Mouse (Mus musculus) forebrain, embryonic 13.5 days (tissue): ENCODE data around the gene Derl3. TPM values are rescaled to one million over a fixed set of nuclear protein-coding genes. Genes with fewer than 3 reads are reported as not detected.
A peak's percentile ranks its signal among the peaks of the same experiment; 100 is the strongest.
"Not testable (repeated sequence)": the region's sequence is repeated elsewhere in the genome, so short reads cannot be mapped to it uniquely, and the experiment has no call there.

Source experiments
- ATAC-seq: fragments of 200-750 bp; cut with Nextera tagmentation; 2 replicates; pipeline ENCODE4 v1.8.0; 2017
- H3K27ac ChIP-seq: fragments of 300-500 bp; sonication (generic); 2 replicates; pipeline ENCODE4 v1.5.1; 2015; ENCODE audit warnings: inconsistent platforms, mild to moderate bottlenecking, moderate library complexity
- H3K27me3 ChIP-seq: fragments of 300-500 bp; sonication (generic); 2 replicates; pipeline ENCODE4 v1.6.1; 2015; ENCODE audit warnings: mild to moderate bottlenecking, inconsistent platforms
- H3K36me3 ChIP-seq: fragments of 300-500 bp; sonication (generic); 2 replicates; pipeline ENCODE4 v1.6.1; 2015; ENCODE audit warnings: mild to moderate bottlenecking, inconsistent platforms; ENCODE audit not compliant: poor library complexity, severe bottlenecking
- H3K4me1 ChIP-seq: fragments of 300-500 bp; sonication (generic); 2 replicates; pipeline ENCODE4 v1.6.1; 2015; ENCODE audit warnings: inconsistent platforms
- H3K4me2 ChIP-seq: fragments of 300-500 bp; sonication (generic); 2 replicates; pipeline ENCODE4 v1.6.1; 2015; ENCODE audit warnings: inconsistent platforms, mild to moderate bottlenecking, moderate library complexity
- H3K4me3 ChIP-seq: fragments of 300-500 bp; sonication (generic); 2 replicates; pipeline ENCODE4 v1.5.1; 2015; ENCODE audit warnings: mild to moderate bottlenecking, inconsistent platforms
- H3K9ac ChIP-seq: fragments of 300-500 bp; sonication (generic); 2 replicates; pipeline ENCODE4 v1.6.1; 2015; ENCODE audit warnings: mild to moderate bottlenecking, inconsistent platforms
- H3K9me3 ChIP-seq: fragments of 300-500 bp; sonication (generic); replicated peaks from 2 replicates; pipeline ENCODE4 v1.6.1; 2016; ENCODE audit warnings: inconsistent platforms
- WGBS: fragments of 180-500 bp; shearing (Covaris S2); methylation state at CpG from one replicate; pipeline ENCODE4 v1.1.7; 2015; 5-methylcytosine and 5-hydroxymethylcytosine counted together
- polyA plus RNA-seq: library from polyadenylated mRNA; unstranded; fragments of >200 nt; fragmentation: Nextera tagmentation; extraction: Ambion mirVana; gene quantifications from 2 replicates; pipeline ENCODE4 v1.2.1, GENCODE M21; 2015

Derl3 gene
- polyA plus RNA-seq, 1 experiment from 2014 or later: 3.1 TPM

- no peak for ATAC-seq
- no peak overlapping the region for H3K9ac ChIP-seq
- no peaks in the 10 kb centered on the region for H3K27me3 ChIP-seq
- H3K4me1 ChIP-seq: peaks cover 33% of the 10 kb centered on the region
- H3K9me3 ChIP-seq: no peaks in the 10 kb centered on the region
- H3K4me2 ChIP-seq: no peak overlapping the region
- 83% methylated on average over 3 of the region's 3 CpGs for WGBS
- H3K36me3 ChIP-seq: no peaks in the 10 kb centered on the region
- no peak overlapping the region for H3K27ac ChIP-seq
- no peak overlapping the region for H3K4me3 ChIP-seq
These were observed 14.4 kb upstream of the Derl3 start for GRCm38 (mm10) chr10:75878836-75879235.

DNA sequence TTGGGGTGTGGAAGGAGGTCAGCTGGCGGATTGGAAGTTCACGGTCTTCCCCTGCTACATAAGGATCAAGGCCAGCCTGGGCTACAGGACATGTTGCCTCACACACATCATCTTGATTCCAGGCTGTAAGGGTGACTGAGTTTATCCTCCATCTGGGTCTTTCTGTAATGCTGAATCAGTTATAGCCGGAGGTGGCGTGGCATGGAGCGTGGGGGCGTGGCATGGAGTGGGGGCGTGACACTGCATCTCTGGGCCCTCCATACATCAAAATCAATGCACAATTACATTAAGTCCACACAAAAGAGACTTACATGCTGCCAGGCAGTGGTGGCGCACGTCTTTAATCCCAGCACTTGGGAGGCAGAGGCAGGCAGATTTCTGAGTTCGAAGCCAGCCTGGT lies 12.9 kb upstream of the Derl3 start:
- no peak overlapping the region for H3K9ac ChIP-seq
- H3K9me3 ChIP-seq: no peaks in the 10 kb centered on the region
- 0 out of 2 replicates have a peak overlapping the region, but pooled peaks have one; percentile 66 for H3K27ac ChIP-seq
- H3K36me3 ChIP-seq: no peaks in the 10 kb centered on the region
- H3K4me2 ChIP-seq: no peak overlapping the region
- ATAC-seq: no peak
- H3K27me3 ChIP-seq: no peaks in the 10 kb centered on the region
- no peak overlapping the region for H3K4me3 ChIP-seq
- WGBS: 95% methylated on average over 10 of the region's 10 CpGs
- H3K4me1 ChIP-seq: peaks cover 25% of the 10 kb centered on the region

DNA sequence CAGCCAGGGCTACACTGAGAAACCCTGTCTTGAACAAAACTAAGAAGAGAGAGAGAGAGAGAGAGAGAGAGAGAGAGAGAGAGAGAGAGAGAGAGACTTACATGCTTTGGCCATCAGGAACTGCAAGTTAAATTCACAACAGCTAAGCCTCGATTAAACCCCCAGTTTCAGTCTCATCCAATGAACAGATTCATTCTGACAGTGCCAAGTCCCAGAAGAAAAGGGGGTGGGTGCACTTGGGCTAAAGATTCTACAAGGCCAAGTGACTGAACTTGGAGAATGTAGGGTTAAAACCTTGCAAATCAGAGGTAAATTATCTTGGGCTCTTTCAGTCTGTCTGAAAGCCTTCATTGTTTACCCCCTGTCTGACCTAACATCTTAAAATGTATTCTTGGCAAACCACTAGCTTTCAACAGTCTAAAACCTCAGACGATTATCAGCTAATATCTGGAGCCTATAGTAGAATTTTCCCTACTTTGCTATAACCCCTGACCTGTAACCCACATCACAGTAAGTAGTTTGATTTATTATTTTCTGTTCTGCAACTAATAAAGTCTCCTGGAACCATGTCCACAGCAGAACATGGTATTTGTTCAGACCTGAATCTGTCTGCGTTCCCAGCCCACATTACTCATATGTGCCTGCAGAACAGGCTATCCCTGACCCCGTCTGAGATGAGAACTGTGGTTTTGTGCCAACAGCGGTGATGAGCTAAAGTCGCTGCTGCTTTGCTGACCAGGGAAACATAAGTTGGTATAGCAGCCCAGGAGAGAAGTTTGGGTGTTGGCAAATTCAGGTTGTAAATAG lies 12.2 kb upstream of the Derl3 start:
- Histone ChIP-seq H3K27me3 (no peaks in the 10 kb centered on the region), H3K36me3 (no peaks in the 10 kb centered on the region), H3K4me3 (no peak overlapping the region), H3K4me1 (peaks cover 25% of the 10 kb centered on the region), H3K4me2 (no peak overlapping the region), H3K27ac (peak overlapping the region; percentile 66), H3K9me3 (no peaks in the 10 kb centered on the region), H3K9ac (no peak overlapping the region)
- 41% methylated on average over 6 of the region's 6 CpGs for WGBS
- ATAC-seq: no peak

DNA sequence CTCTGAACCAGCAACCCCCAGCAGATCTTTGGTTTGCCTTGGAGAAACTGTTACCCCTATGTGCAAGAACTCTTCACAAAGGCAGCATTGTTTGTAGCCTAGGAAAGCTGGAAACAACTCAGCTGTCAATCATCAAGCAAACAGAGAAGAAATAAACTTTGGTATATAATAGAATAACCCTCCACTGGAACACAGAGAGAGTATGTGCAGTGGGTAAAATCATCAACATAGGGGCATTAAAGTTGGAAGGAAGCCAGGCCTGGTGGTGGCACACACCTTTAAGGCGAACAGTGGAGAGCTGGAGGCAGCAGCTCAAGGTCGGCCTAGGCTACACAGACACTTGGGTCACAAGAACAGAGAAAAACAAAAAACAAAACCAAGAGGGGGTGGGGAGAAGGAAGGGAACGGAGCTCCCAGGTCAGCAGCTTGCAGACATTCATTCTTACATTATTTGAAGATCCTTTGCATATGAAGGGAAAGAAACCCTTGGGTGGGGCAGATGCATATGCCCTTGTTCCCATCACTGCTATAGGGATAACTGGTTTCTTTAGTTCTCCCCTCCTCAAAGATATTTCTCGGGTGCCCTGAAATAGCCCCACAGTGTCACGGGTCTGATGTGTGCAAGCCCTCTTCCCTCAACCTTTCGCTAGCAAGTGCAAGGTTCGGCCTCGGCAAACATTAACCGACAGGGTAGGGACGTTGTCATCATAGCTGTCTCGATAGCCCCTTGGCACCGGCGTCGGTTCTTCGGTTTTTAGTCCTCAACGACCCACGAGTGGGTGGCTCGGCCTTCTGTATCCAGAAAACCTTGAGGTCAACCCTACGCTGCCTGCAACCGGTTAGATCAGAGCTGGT lies 11.4 kb upstream of the Derl3 start:
- no peak overlapping the region for H3K9ac ChIP-seq
- no peak overlapping the region for H3K4me3 ChIP-seq
- H3K4me2 ChIP-seq: no peak overlapping the region; the same call in 1 of the 2 replicates
- 14% methylated on average over 20 of the region's 20 CpGs for WGBS
- H3K27me3 ChIP-seq: no peaks in the 10 kb centered on the region
- H3K27ac ChIP-seq: peak overlapping the region; percentile 66
- H3K4me1 ChIP-seq: peaks cover 25% of the 10 kb centered on the region
- peak; percentile 37; the same call in 1 of the 2 replicates for ATAC-seq
- no peaks in the 10 kb centered on the region for H3K36me3 ChIP-seq
- H3K9me3 ChIP-seq: no peaks in the 10 kb centered on the region

DNA sequence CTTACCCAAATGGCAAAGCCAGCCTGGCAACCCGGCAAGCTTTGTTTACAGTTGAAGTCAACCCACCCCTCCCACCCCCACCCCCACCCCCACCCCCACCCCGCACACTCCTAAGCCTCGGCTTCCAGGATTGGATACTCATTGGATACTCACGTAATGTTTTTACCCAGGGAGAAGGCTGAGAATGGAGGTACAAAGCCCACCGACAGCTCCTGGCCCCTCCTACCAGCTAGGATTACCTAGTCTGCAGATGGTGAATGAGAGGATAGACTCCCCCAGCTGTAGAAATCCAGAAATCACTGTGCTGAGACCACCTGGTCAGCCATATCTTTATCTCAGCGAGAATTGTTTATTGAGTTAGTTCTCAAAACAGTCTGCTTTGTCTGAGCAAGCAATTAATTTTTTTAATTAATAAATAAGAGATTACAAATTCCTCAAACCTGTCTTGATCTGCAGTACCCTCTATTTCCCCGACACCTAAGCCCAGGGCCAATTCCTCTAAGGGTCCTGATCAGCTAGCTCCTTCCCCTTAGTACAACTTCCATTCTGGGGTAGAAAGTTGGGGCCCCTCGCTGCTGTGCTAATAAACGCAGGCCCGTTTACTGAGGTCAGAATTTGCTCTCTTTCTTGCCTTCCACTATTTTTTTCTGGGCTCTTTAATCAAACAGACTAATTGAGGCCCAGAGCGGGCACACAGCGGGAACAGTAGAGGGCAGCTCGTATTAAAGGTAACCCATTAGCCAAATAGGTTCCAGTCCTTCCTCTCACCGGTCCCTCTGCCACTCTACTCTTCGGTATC lies 10.6 kb upstream of the Derl3 start:
- Histone ChIP-seq H3K36me3 (no peaks in the 10 kb centered on the region), H3K4me2 (peak overlapping the region; percentile 41), H3K27ac (peak overlapping the region; percentile 54), H3K27me3 (no peaks in the 10 kb centered on the region), H3K4me3 (no peak overlapping the region), H3K9me3 (no peaks in the 10 kb centered on the region), H3K4me1 (peaks cover 25% of the 10 kb centered on the region), H3K9ac (no peak overlapping the region)
- 0 out of 2 replicates have a peak, but pooled peaks have one; percentile 23 for ATAC-seq
- WGBS: 3% methylated on average over 15 of the region's 15 CpGs

- H3K4me1 ChIP-seq: peaks cover 25% of the 10 kb centered on the region
- no peaks in the 10 kb centered on the region for H3K9me3 ChIP-seq
- no peaks in the 10 kb centered on the region for H3K36me3 ChIP-seq
- ATAC-seq: peak; percentile 67
- peak overlapping the region; percentile 41 for H3K4me2 ChIP-seq
- H3K9ac ChIP-seq: no peak overlapping the region
- no peaks in the 10 kb centered on the region for H3K27me3 ChIP-seq
- 2% methylated on average over 10 of the region's 10 CpGs for WGBS
- H3K27ac ChIP-seq: peak overlapping the region; percentile 54
- no peak overlapping the region for H3K4me3 ChIP-seq
These were observed 10.0 kb upstream of the Derl3 start for GRCm38 (mm10) chr10:75883232-75883552.

DNA sequence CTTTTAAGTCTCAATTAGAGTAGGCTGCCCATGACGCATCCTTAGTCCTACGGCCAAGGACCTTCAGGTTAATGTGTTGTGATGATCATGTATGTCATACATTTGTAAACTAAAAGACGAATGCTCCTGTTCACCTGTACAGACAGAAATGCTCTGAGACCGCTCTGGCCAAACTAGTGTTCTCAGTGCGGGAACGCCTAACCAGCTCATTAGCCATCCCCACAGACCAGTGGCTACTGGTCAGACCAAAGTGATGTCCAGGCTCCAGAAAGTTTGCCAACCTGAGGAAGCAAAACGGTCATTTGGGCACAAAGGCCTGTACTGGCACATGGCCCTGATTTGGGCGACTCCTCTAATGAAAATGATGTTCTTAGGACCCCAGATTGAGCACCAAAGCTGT lies 8.5 kb upstream of the Derl3 start:
- WGBS: 97% methylated on average over 8 of the region's 8 CpGs
- Histone ChIP-seq H3K9ac (no peak overlapping the region), H3K4me1 (peaks cover 25% of the 10 kb centered on the region), H3K4me3 (no peak overlapping the region), H3K27ac (no peak overlapping the region), H3K4me2 (no peak overlapping the region), H3K36me3 (no peaks in the 10 kb centered on the region), H3K9me3 (no peaks in the 10 kb centered on the region), H3K27me3 (no peaks in the 10 kb centered on the region)
- no peak for ATAC-seq

- WGBS: 84% methylated on average over 5 of the region's 5 CpGs
- not testable (repeated sequence) for H3K27me3 ChIP-seq, H3K4me2 ChIP-seq, H3K4me1 ChIP-seq, H3K9me3 ChIP-seq, H3K36me3 ChIP-seq, H3K4me3 ChIP-seq, ATAC-seq, H3K9ac ChIP-seq, H3K27ac ChIP-seq
These were observed 5.7 kb upstream of the Derl3 start for GRCm38 (mm10) chr10:75887504-75887903.

- no peaks in the 10 kb centered on the region for H3K9me3 ChIP-seq
- WGBS: 53% methylated on average over 8 of the region's 8 CpGs
These were observed 3.6 kb upstream of the Derl3 start for GRCm38 (mm10) chr10:75889406-75890153.

DNA sequence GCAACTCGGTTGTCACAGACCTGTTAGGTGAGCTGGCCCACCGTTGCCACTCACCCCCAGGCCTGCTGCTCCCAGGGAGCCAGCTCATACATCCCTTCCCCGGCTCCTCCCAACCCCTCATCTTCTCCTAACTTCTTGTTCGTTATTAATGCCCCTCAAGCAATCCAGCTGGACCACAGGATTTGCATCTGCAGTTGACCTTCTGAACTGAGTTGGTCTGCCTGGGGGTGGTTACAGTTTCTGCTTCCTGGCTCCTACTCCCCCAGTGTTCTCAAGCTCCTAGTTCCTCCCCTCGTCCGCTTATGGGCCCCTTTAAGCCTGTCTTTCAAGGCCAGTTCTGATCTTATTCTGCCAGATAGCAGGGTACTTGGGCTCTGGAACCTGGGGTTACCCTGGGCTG lies 1.4 kb downstream of the Derl3 start:
- Histone ChIP-seq H3K4me1 (peaks cover 6% of the 10 kb centered on the region), H3K4me3 (no peak overlapping the region), H3K4me2 (no peak overlapping the region), H3K9ac (no peak overlapping the region), H3K36me3 (peaks cover 60% of the 10 kb centered on the region), H3K27ac (no peak overlapping the region), H3K27me3 (no peaks in the 10 kb centered on the region), H3K9me3 (no peaks in the 10 kb centered on the region)
- no peak for ATAC-seq
- 76% methylated on average over 6 of the region's 6 CpGs for WGBS

More at GRCm38 (mm10) chr10:75889406-75890153, 3.6 kb upstream of the Derl3 start:
- Histone ChIP-seq H3K4me2 (no peak overlapping the region), H3K27ac (no peak overlapping the region), H3K9ac (no peak overlapping the region), H3K4me3 (no peak overlapping the region), H3K36me3 (peaks cover 11% of the 10 kb centered on the region; the same call in 1 of the 2 replicates), H3K4me1 (peaks cover 6% of the 10 kb centered on the region), H3K27me3 (no peaks in the 10 kb centered on the region)
- no peak for ATAC-seq

- Histone ChIP-seq H3K4me2 (no peak overlapping the region), H3K36me3 (peaks cover 69% of the 10 kb centered on the region), H3K27me3 (no peaks in the 10 kb centered on the region), H3K4me1 (peaks cover 6% of the 10 kb centered on the region), H3K27ac (no peak overlapping the region), H3K4me3 (no peak overlapping the region), H3K9ac (no peak overlapping the region), H3K9me3 (no peaks in the 10 kb centered on the region)
- no peak for ATAC-seq
- WGBS: 91% methylated on average over 5 of the region's 5 CpGs
These were observed 2.5 kb downstream of the Derl3 start for GRCm38 (mm10) chr10:75895730-75896129.
